Mouse (Mus musculus): ENCODE data around the gene Tcfl5.

GRCm38 (mm10) chr2:180598157-180598705 is 44.3 kb downstream of the Tcfl5 start:
- TF ChIP-seq CTCF (IDR thresholded peaks at IDR 0.05; ENCODE audit: low read depth) (no peak), EP300 (IDR thresholded peaks at IDR 0.05; ENCODE audit: low read depth) (no peak)

All from heart, postnatal 0 days (tissue).